Mouse (Mus musculus): ENCODE results near the gene Rab9.

- TF ChIP-seq CTCF (IDR thresholded peaks at IDR 0.05; ENCODE audit: low read depth) (peak; percentile 55), EP300 (optimal IDR thresholded peaks at IDR 0.05) (no peak)
Observed at GRCm38 (mm10) chrX:166509761-166510738, 30.4 kb upstream of the Rab9 start.
